Mouse (Mus musculus): ENCODE measurements around the gene Kcnj5. TPM values are rescaled to one million over a fixed set of nuclear protein-coding genes. Genes with fewer than 3 reads are reported as not detected.

The Kcnj5 gene
- polyA plus RNA-seq, 1 experiment from 2014 or later = 21.1 TPM

GRCm38 (mm10) chr9:32348096-32348495 lies 3.9 kb upstream of the Kcnj5 start:
- Histone ChIP-seq H3K4me1 (ENCODE audit: control insufficient read depth in 2 of 2, insufficient read depth in 2 of 2, low read length in 2 of 2) (peaks cover 0 to 5% of the 10 kb centered on the region in 2 experiments; a peak in 1 of 4 replicates), H3K27ac (replicated peaks in 1 of 2; ENCODE audit: control insufficient read depth in 1 of 2, insufficient read depth in 1 of 2, low read depth in 2 of 2, low read length in 2 of 2) (no peak overlapping the region), H3K27me3 (ENCODE audit: control insufficient read depth, insufficient read depth, low read length) (no peaks in the 10 kb centered on the region), H3K9ac (ENCODE audit: low read length) (no peak overlapping the region), H3K4me3 (ENCODE audit: control insufficient read depth in 1 of 2, insufficient read depth in 1 of 2, low read depth in 1 of 2, low read length in 2 of 2) (no peak overlapping the region), H3K4me2 (ENCODE audit: low read length) (no peak overlapping the region), H3K36me3 (ENCODE audit: control insufficient read depth, insufficient read depth, low read length) (no peaks in the 10 kb centered on the region), H3K9me3 (ENCODE audit: control insufficient read depth, low read length) (no peaks in the 10 kb centered on the region)
- ATAC-seq (ENCODE audit: insufficient number of reproducible peaks, insufficient read depth, low FRiP score, low read depth) = no peak
- WGBS = 62% methylated on average over 8 of the region's 8 CpGs

GRCm38 (mm10) chr9:32344489-32344888 lies 339 bp upstream of the Kcnj5 start:
- H3K27me3 ChIP-seq (ENCODE audit: control insufficient read depth, insufficient read depth, low read length) = no peaks in the 10 kb centered on the region
- no peak for ATAC-seq (ENCODE audit: insufficient number of reproducible peaks, insufficient read depth, low FRiP score, low read depth)
- H3K4me1 ChIP-seq (ENCODE audit: control insufficient read depth in 2 of 2, insufficient read depth in 2 of 2, low read length in 2 of 2) = peaks cover 20 to 25% of the 10 kb centered on the region in 2 experiments
- H3K4me2 ChIP-seq (ENCODE audit: low read length) = peak overlapping the region; percentile 82
- H3K27ac ChIP-seq (replicated peaks in 1 of 2; ENCODE audit: control insufficient read depth in 1 of 2, insufficient read depth in 1 of 2, low read depth in 2 of 2, low read length in 2 of 2) = no peak overlapping the region; a peak in 1 of 4 replicates
- H3K9ac ChIP-seq (ENCODE audit: low read length) = peak overlapping the region; percentile 82
- H3K9me3 ChIP-seq (ENCODE audit: control insufficient read depth, low read length) = no peaks in the 10 kb centered on the region
- H3K4me3 ChIP-seq (ENCODE audit: control insufficient read depth in 1 of 2, insufficient read depth in 1 of 2, low read depth in 1 of 2, low read length in 2 of 2) = peak overlapping the region; percentile 57 to 59
- WGBS = 3% methylated on average over 21 of the region's 21 CpGs
- H3K36me3 ChIP-seq (ENCODE audit: control insufficient read depth, insufficient read depth, low read length) = no peaks in the 10 kb centered on the region

GRCm38 (mm10) chr9:32342929-32343328 lies 1.2 kb downstream of the Kcnj5 start:
- H3K4me1 ChIP-seq (ENCODE audit: control insufficient read depth in 2 of 2, insufficient read depth in 2 of 2, low read length in 2 of 2) = peaks cover 23 to 27% of the 10 kb centered on the region in 2 experiments
- H3K27ac ChIP-seq (replicated peaks in 1 of 2; ENCODE audit: control insufficient read depth in 1 of 2, insufficient read depth in 1 of 2, low read depth in 2 of 2, low read length in 2 of 2) = peak overlapping the region; percentile 64 to 75
- peak overlapping the region; percentile 57 to 59 for H3K4me3 ChIP-seq (ENCODE audit: control insufficient read depth in 1 of 2, insufficient read depth in 1 of 2, low read depth in 1 of 2, low read length in 2 of 2)
- 13% methylated on average over 8 of the region's 8 CpGs for WGBS
- H3K27me3 ChIP-seq (ENCODE audit: control insufficient read depth, insufficient read depth, low read length) = no peaks in the 10 kb centered on the region
- H3K4me2 ChIP-seq (ENCODE audit: low read length) = peak overlapping the region; percentile 82
- no peaks in the 10 kb centered on the region for H3K9me3 ChIP-seq (ENCODE audit: control insufficient read depth, low read length)
- H3K9ac ChIP-seq (ENCODE audit: low read length) = peak overlapping the region; percentile 82
- no peaks in the 10 kb centered on the region for H3K36me3 ChIP-seq (ENCODE audit: control insufficient read depth, insufficient read depth, low read length)
- no peak for ATAC-seq (ENCODE audit: insufficient number of reproducible peaks, insufficient read depth, low FRiP score, low read depth)

- Histone ChIP-seq H3K27me3 (ENCODE audit: control insufficient read depth, insufficient read depth, low read length) (no peaks in the 10 kb centered on the region), H3K9me3 (ENCODE audit: control insufficient read depth, low read length) (no peaks in the 10 kb centered on the region), H3K36me3 (ENCODE audit: control insufficient read depth, insufficient read depth, low read length) (no peaks in the 10 kb centered on the region), H3K4me3 (ENCODE audit: control insufficient read depth in 1 of 2, insufficient read depth in 1 of 2, low read depth in 1 of 2, low read length in 2 of 2) (peak overlapping the region in 1 of 2 experiments; percentile 59; a peak in 2 of 4 replicates), H3K4me1 (ENCODE audit: control insufficient read depth in 2 of 2, insufficient read depth in 2 of 2, low read length in 2 of 2) (peaks cover 25 to 34% of the 10 kb centered on the region in 2 experiments), H3K27ac (replicated peaks in 1 of 2; ENCODE audit: control insufficient read depth in 1 of 2, insufficient read depth in 1 of 2, low read depth in 2 of 2, low read length in 2 of 2) (peak overlapping the region; percentile 83 to 94), H3K9ac (ENCODE audit: low read length) (peak overlapping the region; percentile 12), H3K4me2 (ENCODE audit: low read length) (peak overlapping the region; percentile 82)
- 8% methylated on average over 5 of the region's 5 CpGs for WGBS
- 0 out of 2 replicates have a peak, but pooled peaks have one; percentile 50 for ATAC-seq (ENCODE audit: insufficient number of reproducible peaks, insufficient read depth, low FRiP score, low read depth)
These were observed 3.3 kb downstream of the Kcnj5 start for GRCm38 (mm10) chr9:32340831-32341230.

GRCm38 (mm10) chr9:32335389-32336150 lies 8.6 kb downstream of the Kcnj5 start:
- peak; percentile 89 for ATAC-seq (ENCODE audit: insufficient number of reproducible peaks, insufficient read depth, low FRiP score, low read depth)
- Histone ChIP-seq H3K9ac (ENCODE audit: low read length) (0 out of 2 replicates have a peak overlapping the region, but pooled peaks have one; percentile 8), H3K9me3 (ENCODE audit: control insufficient read depth, low read length) (no peaks in the 10 kb centered on the region)

DNA sequence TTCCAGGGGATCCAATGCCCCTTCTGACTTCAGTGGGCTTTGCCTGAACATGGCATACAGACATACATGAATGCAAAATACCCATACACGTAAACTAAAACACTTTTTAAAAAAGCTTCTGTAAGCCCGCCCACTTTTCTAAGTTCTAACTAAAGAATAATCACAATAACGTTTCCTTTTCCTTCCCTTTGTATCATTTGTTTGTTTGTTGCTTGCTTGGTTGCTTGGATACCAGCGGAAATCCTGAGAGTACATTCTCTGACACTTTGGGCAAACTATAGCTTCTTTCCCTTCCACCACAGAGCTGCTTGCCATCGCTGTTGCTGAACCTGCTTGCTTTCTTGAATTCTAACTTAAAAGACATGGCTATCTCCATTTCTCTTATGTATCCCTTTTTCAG lies 13.0 kb downstream of the Kcnj5 start:
- no peaks in the 10 kb centered on the region for H3K27me3 ChIP-seq (ENCODE audit: control insufficient read depth, insufficient read depth, low read length)
- H3K4me3 ChIP-seq (ENCODE audit: control insufficient read depth in 1 of 2, insufficient read depth in 1 of 2, low read depth in 1 of 2, low read length in 2 of 2) = no peak overlapping the region
- H3K27ac ChIP-seq (replicated peaks in 1 of 2; ENCODE audit: control insufficient read depth in 1 of 2, insufficient read depth in 1 of 2, low read depth in 2 of 2, low read length in 2 of 2) = no peak overlapping the region
- no peak overlapping the region for H3K4me2 ChIP-seq (ENCODE audit: low read length)
- no peak for ATAC-seq (ENCODE audit: insufficient number of reproducible peaks, insufficient read depth, low FRiP score, low read depth)
- H3K4me1 ChIP-seq (ENCODE audit: control insufficient read depth in 2 of 2, insufficient read depth in 2 of 2, low read length in 2 of 2) = peaks cover 13 to 29% of the 10 kb centered on the region in 2 experiments
- 0 out of 2 replicates have a peak, but pooled peaks cover 6% of the 10 kb centered on the region for H3K36me3 ChIP-seq (ENCODE audit: control insufficient read depth, insufficient read depth, low read length)
- WGBS = 57% methylated on average over 5 of the region's 5 CpGs
- peak overlapping the region; percentile 44; the same call in 1 of the 2 replicates for H3K9ac ChIP-seq (ENCODE audit: low read length)
- no peaks in the 10 kb centered on the region for H3K9me3 ChIP-seq (ENCODE audit: control insufficient read depth, low read length)

More at GRCm38 (mm10) chr9:32335389-32336150, 8.6 kb downstream of the Kcnj5 start:
- H3K36me3 ChIP-seq (ENCODE audit: control insufficient read depth, insufficient read depth, low read length) = 0 out of 2 replicates have a peak, but pooled peaks cover 6% of the 10 kb centered on the region
- 56% methylated on average over 13 of the region's 13 CpGs for WGBS
- peaks cover 23 to 35% of the 10 kb centered on the region in 2 experiments for H3K4me1 ChIP-seq (ENCODE audit: control insufficient read depth in 2 of 2, insufficient read depth in 2 of 2, low read length in 2 of 2)
- H3K27ac ChIP-seq (replicated peaks in 1 of 2; ENCODE audit: control insufficient read depth in 1 of 2, insufficient read depth in 1 of 2, low read depth in 2 of 2, low read length in 2 of 2) = peak overlapping the region; percentile 79 to 85
- H3K4me3 ChIP-seq (ENCODE audit: control insufficient read depth in 1 of 2, insufficient read depth in 1 of 2, low read depth in 1 of 2, low read length in 2 of 2) = no peak overlapping the region
- H3K27me3 ChIP-seq (ENCODE audit: control insufficient read depth, insufficient read depth, low read length) = no peaks in the 10 kb centered on the region
- H3K4me2 ChIP-seq (ENCODE audit: low read length) = no peak overlapping the region

GRCm38 (mm10) chr9:32328777-32329176 lies 15.4 kb downstream of the Kcnj5 start:
- 38% methylated on average over 4 of the region's 4 CpGs for WGBS
- no peak overlapping the region for H3K9ac ChIP-seq (ENCODE audit: low read length)
- no peak overlapping the region for H3K4me3 ChIP-seq (ENCODE audit: control insufficient read depth in 1 of 2, insufficient read depth in 1 of 2, low read depth in 1 of 2, low read length in 2 of 2)
- no peak overlapping the region for H3K4me2 ChIP-seq (ENCODE audit: low read length)
- H3K27ac ChIP-seq (replicated peaks in 1 of 2; ENCODE audit: control insufficient read depth in 1 of 2, insufficient read depth in 1 of 2, low read depth in 2 of 2, low read length in 2 of 2) = no peak overlapping the region
- H3K27me3 ChIP-seq (ENCODE audit: control insufficient read depth, insufficient read depth, low read length) = no peaks in the 10 kb centered on the region
- ATAC-seq (ENCODE audit: insufficient number of reproducible peaks, insufficient read depth, low FRiP score, low read depth) = no peak
- H3K9me3 ChIP-seq (ENCODE audit: control insufficient read depth, low read length) = no peaks in the 10 kb centered on the region
- 0 out of 2 replicates have a peak, but pooled peaks cover 5% of the 10 kb centered on the region for H3K36me3 ChIP-seq (ENCODE audit: control insufficient read depth, insufficient read depth, low read length)
- H3K4me1 ChIP-seq (ENCODE audit: control insufficient read depth in 2 of 2, insufficient read depth in 2 of 2, low read length in 2 of 2) = peaks cover 4 to 27% of the 10 kb centered on the region in 2 experiments
